Mouse (Mus musculus) forebrain, postnatal 0 days (tissue): ENCODE data around the gene Itpa. TPM values are rescaled to one million over a fixed set of nuclear protein-coding genes. Genes with fewer than 3 reads are reported as not detected.

Experiments
- ATAC-seq: fragments of 200-750 bp; cut with Nextera tagmentation; 2 replicates; pipeline ENCODE4 v1.8.0; 2017; ENCODE audit warnings: mild to moderate bottlenecking, moderate library complexity
- DNase-seq: peaks from one replicate; pipeline ENCODE4 v3.0.0-alpha.2; 2015
- H3K27ac ChIP-seq: fragments of 300-500 bp; sonication (generic); 2 replicates; pipeline ENCODE4 v1.5.1; 2014; ENCODE audit warnings: low read depth, mild to moderate bottlenecking, antibody characterized with exemption, low read length, moderate library complexity, mixed read lengths
- H3K27me3 ChIP-seq: fragments of 300-500 bp; sonication (generic); 2 replicates; pipeline ENCODE4 v1.6.1; 2014; ENCODE audit warnings: mild to moderate bottlenecking, low read length, mixed read lengths; ENCODE audit not compliant: insufficient read depth
- H3K36me3 ChIP-seq: fragments of 300-500 bp; sonication (generic); 2 replicates; pipeline ENCODE4 v1.6.1; 2014; ENCODE audit warnings: mild to moderate bottlenecking, moderate library complexity; ENCODE audit not compliant: insufficient read depth
- H3K4me1 ChIP-seq: fragments of 300-500 bp; sonication (generic); 2 replicates; pipeline ENCODE4 v1.6.1; 2014; ENCODE audit warnings: antibody characterized with exemption; ENCODE audit not compliant: insufficient read depth
- H3K4me2 ChIP-seq: fragments of 300-500 bp; sonication (generic); 2 replicates; pipeline ENCODE4 v1.6.1; 2014; ENCODE audit warnings: low read depth, mild to moderate bottlenecking, moderate library complexity
- H3K4me3 ChIP-seq: fragments of 300-500 bp; sonication (generic); 2 replicates; pipeline ENCODE4 v1.5.1; 2014; ENCODE audit warnings: low read depth, low read length, mixed read lengths
- H3K9ac ChIP-seq: fragments of 300-500 bp; sonication (generic); 2 replicates; pipeline ENCODE4 v1.6.1; 2014; ENCODE audit warnings: mild to moderate bottlenecking
- H3K9me3 ChIP-seq: fragments of 300-500 bp; sonication (generic); 2 replicates; pipeline ENCODE4 v1.6.1; 2016; ENCODE audit warnings: low read length
- CTCF ChIP-seq: sonication (generic); IDR thresholded peaks from 2 replicates; pipeline ENCODE4 v1.5.1; 2016; ENCODE audit warnings: antibody characterized with exemption, control low read depth, low read depth
- WGBS: fragments of 180-500 bp; shearing (Covaris S2); extraction: QIAGEN DNeasy Blood & Tissue Kit; methylation state at CpG from one replicate; pipeline ENCODE4 v1.1.7; 2014; 5-methylcytosine and 5-hydroxymethylcytosine counted together
- polyA plus RNA-seq: library from polyadenylated mRNA; unstranded; fragments of >200 nt; fragmentation: Nextera tagmentation; extraction: Ambion mirVana; gene quantifications from 2 replicates; pipeline ENCODE4 v1.2.1, GENCODE M21; 2015
- total RNA-seq: library from RNA; depleted of rRNA; stranded (reverse); fragments of >200 nt; gene quantifications from 2 replicates; pipeline ENCODE4 v1.2.3, GENCODE M21; 2014

The Itpa gene
- total and polyA plus RNA-seq, 2 experiments from 2014 or later = 128 to 151 TPM

DNA sequence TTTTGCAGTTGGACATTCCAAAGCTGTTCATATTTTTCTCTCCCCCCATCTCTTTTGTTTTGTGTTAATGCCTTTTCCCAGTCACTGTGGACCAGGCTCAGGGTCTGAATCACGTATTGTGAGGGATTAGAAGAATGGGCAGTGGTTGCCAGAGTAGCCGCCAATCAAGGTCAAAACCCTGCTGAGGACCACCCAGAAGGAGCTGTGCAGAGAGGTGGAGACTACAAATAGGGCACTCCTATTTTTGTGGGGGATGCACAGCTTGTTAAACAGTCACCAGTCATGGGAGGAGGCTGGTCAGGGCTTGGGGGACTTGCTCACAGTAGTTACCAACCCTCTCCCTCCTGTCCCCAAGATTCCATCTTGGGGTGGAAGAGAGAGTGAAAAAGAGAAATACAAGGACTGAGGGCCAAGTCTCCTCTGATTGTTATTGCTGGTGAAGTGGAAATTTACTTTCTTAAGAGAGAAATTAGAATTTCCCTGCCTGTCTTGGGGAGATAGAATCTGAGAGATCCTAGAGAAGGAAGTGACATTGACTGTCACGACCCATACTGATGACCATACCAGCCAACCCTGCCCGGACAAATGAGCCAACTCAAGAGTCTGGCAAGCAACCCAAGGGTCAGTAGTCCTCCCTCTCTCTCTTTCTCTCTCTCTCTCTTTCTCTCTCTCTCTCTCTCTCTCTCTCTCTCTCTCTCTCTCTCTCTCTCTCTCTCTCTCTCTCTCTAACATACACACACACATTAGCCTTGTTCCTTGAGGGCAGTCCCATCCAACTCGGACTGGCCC is 34.3 kb upstream of the Itpa start:
- peak; percentile 6; the same call in 1 of the 2 replicates for ATAC-seq
- TF ChIP-seq CTCF = no peak
- Histone ChIP-seq H3K27ac (no peak overlapping the region), H3K9me3 (no peaks in the 10 kb centered on the region), H3K4me3 (no peak overlapping the region), H3K9ac (no peak overlapping the region), H3K4me2 (no peak overlapping the region), H3K27me3 (peaks cover 6% of the 10 kb centered on the region; the same call in 1 of the 2 replicates), H3K4me1 (peaks cover 2% of the 10 kb centered on the region; the same call in 1 of the 2 replicates), H3K36me3 (peaks cover 24% of the 10 kb centered on the region)
- DNase-seq = no peak
- 40% methylated on average over 5 of the region's 5 CpGs for WGBS

GRCm38 (mm10) chr2:130634006-130634738 is 33.2 kb upstream of the Itpa start:
- no peak for TF ChIP-seq CTCF

GRCm38 (mm10) chr2:130634739-130635411 is 32.5 kb upstream of the Itpa start:
- 15% methylated on average over 36 of the region's 38 CpGs for WGBS
- TF ChIP-seq CTCF = peak; percentile 39; the same call in 1 of the 2 replicates
- 0 out of 2 replicates have a peak overlapping the region, but pooled peaks have one; percentile 0 for H3K9ac ChIP-seq
- ATAC-seq (peak; percentile 23), DNase-seq (no peak)
- no peaks in the 10 kb centered on the region for H3K9me3 ChIP-seq
- no peak overlapping the region for H3K27ac ChIP-seq
- H3K4me2 ChIP-seq = peak overlapping the region; percentile 37
- peaks cover 6% of the 10 kb centered on the region; the same call in 1 of the 2 replicates for H3K27me3 ChIP-seq
- no peak overlapping the region for H3K4me3 ChIP-seq
- no peaks in the 10 kb centered on the region for H3K4me1 ChIP-seq
- peaks cover 24% of the 10 kb centered on the region for H3K36me3 ChIP-seq

More at GRCm38 (mm10) chr2:130634006-130634738, 33.2 kb upstream of the Itpa start:
- Histone ChIP-seq H3K4me2 (no peak overlapping the region), H3K4me3 (no peak overlapping the region), H3K27me3 (peaks cover 6% of the 10 kb centered on the region; the same call in 1 of the 2 replicates), H3K36me3 (peaks cover 24% of the 10 kb centered on the region), H3K4me1 (no peaks in the 10 kb centered on the region), H3K9ac (no peak overlapping the region), H3K9me3 (no peaks in the 10 kb centered on the region), H3K27ac (no peak overlapping the region)
- WGBS = 21% methylated on average over 14 of the region's 14 CpGs
- no peak for DNase-seq
- ATAC-seq = 0 out of 2 replicates have a peak, but pooled peaks have one; percentile 3

DNA sequence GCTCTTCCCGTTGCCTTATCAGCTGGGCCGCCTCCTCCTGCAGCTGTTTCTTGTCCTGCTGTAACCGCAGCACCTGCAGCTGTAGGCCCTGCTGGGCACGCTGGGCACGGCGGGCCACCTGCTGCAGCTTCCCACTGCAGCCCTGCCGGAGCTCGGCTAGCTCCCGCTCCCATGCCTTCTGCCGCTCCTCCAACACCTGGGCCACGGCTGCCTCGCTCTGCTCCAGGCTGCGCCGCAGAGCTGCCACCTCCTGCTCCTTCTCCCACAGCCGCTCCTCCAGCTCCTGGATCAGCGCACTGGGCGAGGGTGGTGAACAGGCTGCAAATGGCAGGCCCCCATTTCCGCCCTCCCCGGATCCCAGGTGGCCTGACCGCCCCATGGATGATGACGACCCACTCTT is 31.6 kb upstream of the Itpa start:
- Histone ChIP-seq H3K9me3 (no peaks in the 10 kb centered on the region), H3K4me2 (no peak overlapping the region), H3K4me1 (no peaks in the 10 kb centered on the region), H3K27ac (no peak overlapping the region), H3K9ac (no peak overlapping the region), H3K27me3 (peaks cover 6% of the 10 kb centered on the region; the same call in 1 of the 2 replicates), H3K4me3 (no peak overlapping the region), H3K36me3 (peaks cover 24% of the 10 kb centered on the region)
- 39% methylated on average over 21 of the region's 21 CpGs for WGBS
- TF ChIP-seq CTCF = no peak
- ATAC-seq (no peak; the same call in 1 of the 2 replicates), DNase-seq (no peak)

GRCm38 (mm10) chr2:130638101-130638611 is 29.3 kb upstream of the Itpa start:
- Histone ChIP-seq H3K27me3 (peaks cover 6% of the 10 kb centered on the region; the same call in 1 of the 2 replicates), H3K9me3 (no peaks in the 10 kb centered on the region), H3K4me1 (no peaks in the 10 kb centered on the region), H3K36me3 (peaks cover 24% of the 10 kb centered on the region), H3K4me3 (no peak overlapping the region), H3K27ac (no peak overlapping the region), H3K9ac (no peak overlapping the region), H3K4me2 (no peak overlapping the region)
- DNase-seq (no peak), ATAC-seq (no peak)
- no peak for TF ChIP-seq CTCF
- WGBS = 43% methylated on average over 16 of the region's 16 CpGs

DNA sequence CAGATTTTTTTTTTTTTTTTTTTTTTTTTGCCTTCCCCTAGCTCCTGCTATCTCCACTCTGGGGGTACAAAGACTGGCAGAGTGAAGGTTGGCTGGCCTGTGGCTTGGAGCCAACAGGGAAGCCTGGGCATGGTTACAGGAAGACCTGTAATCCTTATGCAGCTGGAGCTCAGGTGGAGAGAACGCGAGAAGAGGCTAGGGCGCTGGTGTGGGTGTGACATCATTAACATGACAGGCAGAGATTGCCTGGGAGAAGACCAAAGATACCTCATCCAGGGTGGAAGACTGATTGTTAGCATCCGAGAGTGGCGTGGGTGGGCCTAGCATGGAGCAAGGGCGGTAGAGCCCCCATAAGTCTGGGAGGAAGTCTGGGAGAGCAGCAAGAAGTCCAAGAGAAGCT is 28.1 kb upstream of the Itpa start:
- H3K4me3 ChIP-seq = no peak overlapping the region
- H3K9ac ChIP-seq = no peak overlapping the region
- no peak overlapping the region for H3K27ac ChIP-seq
- no peak for DNase-seq
- no peaks in the 10 kb centered on the region for H3K4me1 ChIP-seq
- 85% methylated on average over 6 of the region's 6 CpGs for WGBS
- peaks cover 6% of the 10 kb centered on the region; the same call in 1 of the 2 replicates for H3K27me3 ChIP-seq
- TF ChIP-seq CTCF = no peak
- H3K9me3 ChIP-seq = no peaks in the 10 kb centered on the region
- peaks cover 19% of the 10 kb centered on the region for H3K36me3 ChIP-seq
- no peak overlapping the region for H3K4me2 ChIP-seq
- ATAC-seq = no peak
